8 mouse cellular contexts compared by ENCODE assay signal in genomic region chr1:64790806-64791790, GRCm38 (mm10). TPM values are rescaled to one million over a fixed set of nuclear protein-coding genes. Genes with fewer than 3 reads are reported as not detected.
DNase-seq lines count a peak whose midpoint lies in the region; ATAC-seq lines count a peak whose summit lies in the region.

No protein-coding gene starts in this region.

- peaks cover 35% of the 10 kb centered on the region for H3K4me1 ChIP-seq in lung, embryonic 15.5 days
- H3K4me1 ChIP-seq in forebrain, embryonic 14.5 days (ENCODE audit: control insufficient read depth, insufficient read depth, low read length), result peaks cover 9% of the 10 kb centered on the region; the same call in 1 of the 2 replicates

- no peak overlapping the region for H3K4me3 ChIP-seq in lung, embryonic 15.5 days
- no peak overlapping the region for H3K4me3 ChIP-seq in forebrain, embryonic 14.5 days (ENCODE audit: low read depth, low read length)

- DNase-seq in embryo, embryonic 10 days (ENCODE audit: low spot score), result peak; percentile 31
- no peak for DNase-seq in embryo, embryonic 9.5 days (ENCODE audit: extremely low spot score)
- no peak for DNase-seq in lung, postnatal 10 days
- peak; percentile 36 for DNase-seq in forebrain, embryonic 14.5 days (ENCODE audit: low spot score)
- peak; percentile 24 to 26 for DNase-seq in layer of hippocampus, postnatal 14 days (ENCODE audit: low spot score in 2 of 2)
- no peak for DNase-seq in T-cell, adult 2 months (ENCODE audit: low spot score)
- no peak for DNase-seq in yolk sac, embryonic 10.5 days (ENCODE audit: low spot score)

- H3K9ac ChIP-seq in lung, embryonic 15.5 days, result no peak overlapping the region
- H3K9ac ChIP-seq in forebrain, embryonic 14.5 days (ENCODE audit: low read length), result no peak overlapping the region

- H3K4me2 ChIP-seq in lung, embryonic 15.5 days, result no peak overlapping the region
- no peak overlapping the region for H3K4me2 ChIP-seq in forebrain, embryonic 14.5 days (ENCODE audit: low read length)

- 0 out of 2 replicates have a peak overlapping the region, but pooled peaks have one; percentile 5 for H3K27ac ChIP-seq in lung, embryonic 15.5 days
- no peak overlapping the region for H3K27ac ChIP-seq in forebrain, embryonic 14.5 days (ENCODE audit: low read depth, low read length)

- no peak for ATAC-seq in lung, embryonic 15.5 days (ENCODE audit: borderline replicate concordance, extremely low read depth, low FRiP score, low TSS enrichment)
- peak; percentile 49; the same call in 1 of the 2 replicates for ATAC-seq in forebrain, embryonic 14.5 days

- 41% methylated on average over 9 of the region's 9 CpGs for whole genome bisulfite sequencing in lung, embryonic 15.5 days
- 45% methylated on average over 9 of the region's 9 CpGs for WGBS in forebrain, embryonic 14.5 days

- no peaks in the 10 kb centered on the region for H3K9me3 ChIP-seq in lung, embryonic 15.5 days
- H3K9me3 ChIP-seq in forebrain, embryonic 14.5 days (replicated peaks; ENCODE audit: control insufficient read depth, low read length), result no peaks in the 10 kb centered on the region

- H3K27me3 ChIP-seq in lung, embryonic 15.5 days, result no peaks in the 10 kb centered on the region
- no peaks in the 10 kb centered on the region for H3K27me3 ChIP-seq in forebrain, embryonic 14.5 days (replicated peaks; ENCODE audit: control insufficient read depth, insufficient read depth, low read length)

- no peaks in the 10 kb centered on the region for H3K36me3 ChIP-seq in lung, embryonic 15.5 days
- 0 out of 2 replicates have a peak, but pooled peaks cover 4% of the 10 kb centered on the region for H3K36me3 ChIP-seq in forebrain, embryonic 14.5 days (ENCODE audit: control insufficient read depth, insufficient read depth, low read length)

RNA-seq across cellular contexts. Expression of gene Fzd5, which starts 53.5 kb away (rescaled TPM):
- 3.0 and 3.1 TPM in 2 replicates for polyA plus RNA-seq in lung, embryonic 15.5 days (2015; fragmentation: Nextera tagmentation; extraction: Ambion mirVana)
- polyA plus RNA-seq in forebrain, embryonic 14.5 days (2014; fragmentation: Nextera tagmentation; extraction: Ambion mirVana), result 0.88 and 0.91 TPM in 2 replicates
- 1 to 10 TPM; 1.1 to 1.2 TPM for total RNA-seq in layer of hippocampus, postnatal 14 days (2021)

Comparison
In these comparisons a context has a peak if more than half of its experiments do, and no peak if none do; other contexts are left out.
1. DNase-seq: peak in embryo, embryonic 10 days (single experiment), forebrain, embryonic 14.5 days (single experiment) and layer of hippocampus, postnatal 14 days (2 of 2); none in embryo, embryonic 9.5 days (single experiment), lung, postnatal 10 days (single experiment), T-cell, adult 2 months (single experiment) and yolk sac, embryonic 10.5 days (single experiment).